Mouse (Mus musculus) gastrocnemius, postnatal 36 days (tissue): ENCODE measurements around the gene Btbd35f5. TPM values are rescaled to one million over a fixed set of nuclear protein-coding genes. Genes with fewer than 3 reads are reported as not detected.
"Not testable (repeated sequence)": the region's sequence is repeated elsewhere in the genome, so short reads cannot be mapped to it uniquely, and the experiment has no call there.

Source experiments
- DNase-seq, 2 experiments: peaks; one replicate each; pipeline ENCODE4 v3.0.0; 2022
- intact Hi-C: fragments of 180-260 bp; cut with DNase I; formaldehyde crosslinking; loops from one replicate; pipeline ENCODE4 v1.15.1; 2025
- long read RNA-seq, 2 experiments: library from polyadenylated mRNA; stranded (forward); transcript quantifications; one replicate each; pipeline ENCODE4 v2.0.0; 2021
- total RNA-seq, 2 experiments: library from RNA; stranded (reverse); gene quantifications; 2 replicates each; pipeline ENCODE4 v1.2.3; 2021

Gene Btbd35f5
- total RNA-seq: not detected
- long read RNA-seq, experiment 1: 0 reads
- long read RNA-seq, experiment 2: 0 reads

GRCm38 (mm10) chrX:32973597-32973996 lies at the start of gene Btbd35f5:
Gene Btbd35f5, plus strand, starts transcription at chrX:32973897.
- intact Hi-C loops: not testable (repeated sequence)

GRCm38 (mm10) chrX:32941468-32941867 lies 32.2 kb upstream of the Btbd35f5 start, which contains the start of gene Gm21789:
Gene Gm21789, plus strand, starts transcription at chrX:32941768.
- DNase-seq: not testable (repeated sequence)

More at GRCm38 (mm10) chrX:32973597-32973996, at the start of gene Btbd35f5:
- DNase-seq: not testable (repeated sequence)

More at GRCm38 (mm10) chrX:32941468-32941867, 32.2 kb upstream of the Btbd35f5 start, which contains the start of gene Gm21789:
- intact Hi-C loops: not testable (repeated sequence)

Other genes with a start within 250 kb of the Btbd35f5 start
- not detected for gene Btbd35f21, start 247.8 kb upstream of the Btbd35f5 start, total RNA-seq
- not detected for gene Btbd35f30, start 79.3 kb upstream of the Btbd35f5 start, total RNA-seq
- gene Gm21789, start 32.1 kb upstream of the Btbd35f5 start, total RNA-seq: not detected